Mouse (Mus musculus) neutrophil, adult 83 days (primary cell): ENCODE measurements around the gene Mrpl12. TPM values are rescaled to one million over a fixed set of nuclear protein-coding genes. Genes with fewer than 3 reads are reported as not detected.

ENCODE experiments used
- total RNA-seq, 2 experiments: library from RNA; stranded (reverse); gene quantifications; one replicate each; pipeline ENCODE4 v1.2.4; 2023

The Mrpl12 gene
- 10 to 100 TPM; 18.3 to 23.1 TPM for total RNA-seq

DNA sequence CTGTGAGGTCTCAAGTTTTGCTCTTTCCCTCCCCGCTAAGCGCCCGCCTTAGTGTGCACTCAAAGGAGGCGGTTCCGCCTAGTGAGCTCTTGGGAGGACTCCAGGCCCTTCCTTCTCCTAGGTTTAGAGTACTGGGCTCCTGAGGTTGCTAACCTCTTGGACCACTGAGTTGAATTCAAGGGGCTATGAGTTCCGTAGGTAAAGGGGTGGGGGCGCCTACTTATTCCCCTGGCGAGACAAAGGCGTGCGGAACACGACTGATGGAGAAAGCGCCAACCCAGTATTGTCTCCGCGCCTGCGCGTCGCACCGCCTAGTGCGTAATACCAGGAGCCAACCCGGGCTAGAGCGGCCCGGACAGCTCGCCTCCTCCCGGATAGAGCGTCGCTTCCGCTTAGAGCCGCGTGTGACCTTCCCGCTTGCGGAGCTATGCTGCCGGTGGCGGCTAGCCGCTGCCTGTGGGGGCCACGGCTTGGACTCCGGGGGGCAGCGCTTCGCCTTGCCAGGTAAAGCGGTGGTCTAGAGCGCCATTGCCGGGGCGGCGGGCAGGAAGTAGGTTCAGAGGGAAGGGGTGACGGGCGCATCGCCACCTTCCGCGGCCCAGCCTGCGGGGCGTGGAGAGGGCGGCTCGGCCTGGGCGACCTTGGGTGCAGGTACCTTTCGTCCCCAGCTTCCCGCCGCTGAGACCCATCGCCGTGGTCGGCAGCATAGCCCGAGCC, at the start of gene Mrpl12:
Mrpl12 (plus strand) TSS at position 349 of the 717 bp plus-strand sequence.

DNA sequence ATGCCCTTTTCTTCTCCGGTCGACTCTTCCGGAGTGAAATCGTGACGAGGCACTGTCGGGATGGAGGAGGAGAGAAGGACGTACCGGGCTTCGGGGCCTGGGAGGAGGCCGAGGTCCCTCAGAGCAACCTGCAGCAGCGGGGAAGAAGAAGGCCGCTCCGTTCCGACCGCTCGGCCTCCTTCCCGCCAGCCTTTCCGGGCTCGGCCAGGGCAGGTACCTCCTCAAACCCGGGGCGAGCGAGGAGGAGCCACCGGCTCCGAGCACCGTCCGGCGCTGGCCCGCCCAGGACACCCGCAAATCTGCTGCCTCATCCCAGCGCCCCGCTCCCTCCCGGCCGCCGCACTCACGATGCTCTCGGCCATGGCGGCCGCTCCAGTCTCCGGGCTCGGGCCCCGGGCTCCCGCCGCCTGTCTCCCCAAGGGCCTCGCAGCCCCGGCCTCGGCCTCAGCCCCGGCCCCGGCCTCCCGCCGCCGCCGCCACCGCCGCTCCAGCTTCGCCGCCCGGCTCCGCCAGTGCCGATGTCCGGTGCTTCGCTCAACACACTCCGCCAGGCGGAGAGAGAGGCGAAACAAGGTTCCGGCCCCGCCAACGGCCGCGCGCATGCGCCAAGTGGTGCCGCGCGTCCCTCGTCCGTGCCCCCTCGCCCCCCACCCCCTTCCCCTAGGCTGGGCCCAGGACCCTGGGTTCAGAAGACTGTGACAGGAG, 47.1 kb upstream of the Mrpl12 start, which contains the start of gene Nploc4:
Nploc4 (minus strand) TSS at position 557 of the 705 bp plus-strand sequence.

DNA sequence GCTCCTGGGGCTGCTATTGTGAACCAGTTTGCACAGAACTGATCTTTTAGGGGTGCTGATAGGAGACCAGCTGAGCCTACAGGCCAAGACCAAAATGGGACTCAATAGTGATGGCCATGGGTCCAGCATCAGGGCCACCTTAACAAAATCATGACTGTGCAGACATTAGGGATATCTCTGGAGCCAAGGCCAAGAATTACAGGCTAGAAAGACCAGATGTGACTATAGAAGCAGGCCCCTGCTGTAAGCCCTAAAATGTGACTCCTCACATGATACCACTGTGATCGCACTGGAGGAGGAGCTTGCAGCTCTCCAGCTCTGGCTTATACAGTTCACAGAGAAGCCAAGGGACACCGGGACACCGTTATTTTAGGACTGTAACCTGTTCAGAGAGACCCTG, 42.1 kb upstream of the Mrpl12 start, which contains the start of gene Tspan10:
Tspan10 (plus strand) TSS at position 301 of the 400 bp plus-strand sequence.

DNA sequence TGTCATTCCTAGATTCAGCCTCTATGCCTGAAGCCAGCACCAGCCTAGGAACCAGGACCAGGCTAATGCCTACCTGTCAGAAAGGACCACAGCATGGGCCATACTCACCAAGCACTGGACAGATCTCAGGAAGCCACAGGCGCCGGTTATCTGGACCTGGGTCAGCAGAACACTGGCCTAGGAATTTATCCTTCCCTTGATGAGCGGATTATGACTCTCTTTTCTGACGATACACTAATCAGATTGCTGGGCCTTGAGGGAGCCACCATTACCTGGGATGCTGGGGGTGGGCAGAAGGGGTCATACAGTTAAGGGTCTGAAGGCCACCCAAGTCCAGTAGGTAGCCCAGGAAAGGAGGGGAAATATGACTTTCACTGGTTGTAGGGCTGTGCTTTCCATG, 31.1 kb upstream of the Mrpl12 start, which contains the start of gene Pde6g:
Pde6g (minus strand) TSS at position 195 of the 400 bp plus-strand sequence.

DNA sequence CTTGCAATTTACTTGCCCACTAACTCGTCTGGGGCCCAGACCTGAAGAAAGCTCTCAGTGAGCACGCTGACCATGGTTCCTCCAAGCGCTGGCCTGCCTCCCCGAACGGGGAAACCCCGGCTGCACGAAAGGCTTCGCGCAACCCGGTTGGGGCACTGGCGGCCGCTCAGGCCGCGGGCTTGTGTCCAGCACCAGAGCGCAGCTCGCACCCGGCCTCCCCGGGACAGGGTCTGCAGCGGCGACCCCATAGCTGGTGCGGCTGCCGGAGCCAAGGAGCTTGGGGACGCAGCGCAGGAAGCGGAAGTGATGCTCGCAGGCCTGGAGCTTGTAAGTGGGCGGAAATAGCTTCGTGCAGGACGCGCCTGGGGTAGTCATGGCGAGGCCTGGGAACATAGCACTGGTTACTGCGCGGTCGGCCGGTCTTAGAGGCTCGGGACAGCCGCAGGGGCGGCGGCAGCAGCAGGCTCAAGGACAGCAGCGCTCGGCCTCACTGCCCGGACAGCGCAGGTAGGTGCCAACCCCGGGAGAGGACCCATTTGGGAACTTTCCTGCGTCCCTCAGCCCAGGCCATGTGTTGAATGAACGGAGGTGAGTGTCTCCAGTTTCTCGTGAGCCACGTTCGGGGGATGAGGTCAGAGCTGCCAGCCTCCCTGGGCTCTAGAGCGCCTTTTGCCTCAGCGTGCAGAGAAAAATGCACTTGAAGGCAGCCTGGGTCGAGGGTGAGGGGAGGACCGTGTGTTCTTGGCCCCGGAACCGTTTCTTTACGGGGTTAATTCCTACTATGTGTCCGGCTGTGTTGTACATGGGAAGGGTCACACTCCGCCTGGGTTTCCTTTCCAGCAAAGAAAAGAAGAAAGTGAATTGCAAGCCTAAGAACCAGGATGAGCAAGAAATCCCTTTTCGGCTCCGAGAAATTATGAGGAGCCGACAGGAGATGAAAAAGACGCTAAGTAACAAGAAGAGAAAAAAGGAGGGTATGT, 26.4 kb upstream of the Mrpl12 start, which contains the start of the genes Oxld1 and Ccdc137:
Oxld1 (minus strand) TSS at position 297 of the 980 bp plus-strand sequence.
Ccdc137 (plus strand) TSS at position 344 of the 980 bp plus-strand sequence.

DNA sequence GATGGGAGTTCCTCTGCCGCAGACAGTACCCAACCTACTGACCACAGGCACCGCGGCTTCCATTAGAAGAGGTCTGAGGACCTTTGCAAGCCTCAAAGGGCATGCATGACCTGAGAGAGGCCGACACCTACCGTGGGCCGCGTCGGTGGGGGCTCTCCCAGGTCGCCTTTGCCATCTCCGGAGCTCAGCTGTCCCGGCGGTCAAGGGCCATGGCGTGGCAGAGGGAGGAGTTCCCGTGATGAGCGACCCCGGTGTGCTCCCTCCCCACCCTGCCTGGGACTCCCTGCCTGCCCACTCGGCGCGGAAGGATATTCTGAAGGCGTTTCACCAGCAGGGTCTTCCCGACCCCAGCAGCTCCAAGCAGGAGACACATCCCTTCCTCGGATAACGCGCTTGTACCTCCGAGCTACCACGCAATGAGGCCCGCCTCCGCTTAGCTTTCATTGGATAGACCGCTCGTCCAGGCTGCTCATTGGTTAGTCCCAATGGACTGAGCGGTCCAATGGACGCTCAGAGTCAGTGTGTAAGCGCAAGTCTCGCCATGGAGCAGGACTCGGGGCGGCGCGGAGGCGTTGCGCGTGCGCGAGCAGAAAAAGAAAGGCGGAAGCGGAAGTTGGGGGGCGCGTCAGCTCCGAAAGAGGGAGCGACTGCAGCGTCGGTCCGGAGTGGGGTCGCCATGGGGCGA, 17.2 kb upstream of the Mrpl12 start, which contains the start of gene Arl16:
Arl16 (minus strand) TSS at position 557 of the 685 bp plus-strand sequence.

DNA sequence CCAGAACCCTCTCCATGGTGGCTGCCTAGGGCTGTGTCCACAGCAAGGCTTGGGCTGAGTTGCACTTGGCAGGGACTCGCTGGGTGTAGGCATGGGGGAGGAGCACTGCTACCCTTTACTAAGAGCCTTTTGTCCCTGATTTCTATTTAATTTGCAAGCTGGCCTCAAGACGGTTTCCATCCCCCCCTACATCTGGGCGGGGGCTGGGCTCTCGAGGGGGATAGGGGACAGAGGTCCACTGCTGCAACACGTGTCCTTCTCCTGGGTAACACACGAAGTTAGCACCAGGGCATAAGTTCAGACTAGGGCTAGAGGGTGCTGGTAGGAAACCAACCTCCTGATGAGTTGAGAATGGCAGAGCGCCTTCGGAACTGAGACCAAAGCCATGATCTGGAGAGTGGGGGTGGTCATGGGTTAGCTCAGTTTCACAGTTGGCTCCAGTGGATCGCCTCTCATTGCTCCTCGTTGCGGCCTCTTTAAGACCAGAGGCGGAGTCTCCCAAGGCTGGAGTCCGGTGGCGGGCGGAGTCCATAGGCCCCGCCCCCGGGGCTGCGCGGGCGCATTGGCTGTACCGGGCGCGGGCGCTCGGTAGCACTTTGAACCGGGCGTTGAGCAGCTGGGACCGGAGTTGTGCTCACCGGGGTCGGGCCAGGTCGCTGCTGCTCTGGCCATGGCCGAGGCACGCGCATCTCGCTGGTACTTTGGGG, 7.1 kb downstream of the Mrpl12 start, which contains the start of gene Slc25a10:
Slc25a10 (plus strand) TSS at position 524 of the 707 bp plus-strand sequence.

DNA sequence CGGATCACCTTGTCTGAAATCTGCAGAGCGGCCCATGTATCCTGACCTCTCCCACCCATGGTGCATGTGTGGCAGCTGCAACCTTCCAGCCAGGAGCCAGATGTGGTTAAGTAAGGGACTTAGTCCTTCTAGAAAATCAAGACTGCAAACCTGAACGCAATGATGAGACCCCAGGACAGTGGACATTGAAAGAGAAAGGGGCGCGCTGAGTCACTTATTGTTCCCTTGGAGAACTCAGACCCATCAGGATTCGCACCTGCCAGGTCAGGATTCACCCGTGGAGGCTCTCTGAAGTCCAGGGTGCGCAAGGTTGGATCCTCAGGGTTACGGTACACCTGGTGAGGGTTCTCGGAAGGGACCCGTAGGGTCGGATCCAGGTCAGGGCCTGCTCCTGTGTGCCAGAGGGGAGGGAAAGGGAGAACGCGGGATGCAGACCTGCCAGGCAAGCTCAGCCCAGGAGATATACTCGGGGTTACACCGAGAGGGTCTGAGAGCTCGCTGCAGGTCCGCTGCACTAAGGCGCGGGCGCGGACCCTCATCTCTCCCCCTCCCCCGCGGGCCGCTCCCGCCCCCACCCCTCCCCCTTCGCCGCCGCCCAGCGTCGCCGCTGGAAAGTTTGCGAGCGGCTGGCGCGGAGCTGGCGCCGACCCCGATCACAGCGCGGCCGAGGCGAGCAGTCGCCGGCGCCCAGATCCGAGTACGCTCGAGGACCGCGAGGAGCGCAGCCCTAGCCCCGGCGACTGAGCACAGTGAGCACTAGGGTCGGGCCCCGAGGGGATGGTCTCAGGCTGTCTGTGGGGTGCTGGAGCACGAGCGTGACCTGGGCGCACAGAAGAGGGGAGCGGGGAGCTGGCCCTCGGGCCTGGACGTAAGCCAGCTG, 45.9 kb downstream of the Mrpl12 start, which contains the start of gene Gcgr:
Gcgr (plus strand) TSS at position 615 of the 880 bp plus-strand sequence.

Other genes starting within 250 kb of the Mrpl12 start
- 1,000 to 10,000 TPM; 3,735 to 3,853 TPM for gene Actg1, start 136.1 kb upstream of the Mrpl12 start, total RNA-seq
- under 1 TPM; 0.53 to 0.61 TPM for gene Fscn2, start 123.1 kb upstream of the Mrpl12 start, total RNA-seq
- gene Faap100, start 105.8 kb upstream of the Mrpl12 start, total RNA-seq = 10 to 100 TPM; 11.2 to 13.9 TPM
- gene Nploc4, start 46.9 kb upstream of the Mrpl12 start, total RNA-seq = 10 to 100 TPM; 48.6 to 50.6 TPM
- 1 to 10 TPM in 1 of 2 experiments, not detected in 1; 6.7 TPM for gene Tspan10, start 42.0 kb upstream of the Mrpl12 start, total RNA-seq
- gene Pde6g, start 31.1 kb upstream of the Mrpl12 start, total RNA-seq = not detected
- 1 to 10 TPM; 4.1 to 7.9 TPM for gene Oxld1, start 26.5 kb upstream of the Mrpl12 start, total RNA-seq
- 10 to 100 TPM; 12.4 to 14.5 TPM for gene Ccdc137, start 26.5 kb upstream of the Mrpl12 start, total RNA-seq
- 10 to 100 TPM in 1 of 2 experiments, 1 to 10 TPM in 1; 8.7 to 10.5 TPM for gene Arl16, start 17.0 kb upstream of the Mrpl12 start, total RNA-seq
- 10 to 100 TPM; 16.4 to 19.3 TPM for gene Slc25a10, start 7.2 kb downstream of the Mrpl12 start, total RNA-seq
- not detected for gene Gcgr, start 46.1 kb downstream of the Mrpl12 start, total RNA-seq
- gene Mcrip1, start 65.1 kb downstream of the Mrpl12 start, total RNA-seq = 10 to 100 TPM; 34.2 to 37.3 TPM
- gene Ppp1r27, start 66.5 kb downstream of the Mrpl12 start, total RNA-seq = under 1 TPM in 1 of 2 experiments, not detected in 1; 0.75 TPM
- gene P4hb, start 88.6 kb downstream of the Mrpl12 start, total RNA-seq = 100 to 1,000 TPM; 266 to 274 TPM
- 100 to 1,000 TPM; 361 to 393 TPM for gene Arhgdia, start 97.0 kb downstream of the Mrpl12 start, total RNA-seq
- 100 to 1,000 TPM; 143 to 147 TPM for gene Alyref, start 113.8 kb downstream of the Mrpl12 start, total RNA-seq
- 10 to 100 TPM; 49.3 to 52.8 TPM for gene Anapc11, start 113.8 kb downstream of the Mrpl12 start, total RNA-seq
- 1 to 10 TPM; 1.2 to 1.5 TPM for gene Npb, start 123.9 kb downstream of the Mrpl12 start, total RNA-seq
- gene Pcyt2, start 133.3 kb downstream of the Mrpl12 start, total RNA-seq = 10 to 100 TPM; 37.2 to 38.3 TPM
- gene Sirt7, start 140.6 kb downstream of the Mrpl12 start, total RNA-seq = 100 to 1,000 TPM; 119 to 120 TPM
- gene Mafg, start 149.0 kb downstream of the Mrpl12 start, total RNA-seq = 100 to 1,000 TPM; 107 to 135 TPM
- 1 to 10 TPM; 1.1 to 1.2 TPM for gene Pycr1, start 159.2 kb downstream of the Mrpl12 start, total RNA-seq
- gene Myadml2, start 163.5 kb downstream of the Mrpl12 start, total RNA-seq = not detected
- under 1 TPM in 1 of 2 experiments, not detected in 1; 0.39 TPM for gene Notum, start 176.6 kb downstream of the Mrpl12 start, total RNA-seq
- 10 to 100 TPM; 85.4 to 88.2 TPM for gene Aspscr1, start 188.4 kb downstream of the Mrpl12 start, total RNA-seq
- gene Cenpx, start 229.1 kb downstream of the Mrpl12 start, total RNA-seq = 10 to 100 TPM; 33.5 to 39.0 TPM
- 10 to 100 TPM; 12.8 to 17.1 TPM for gene Lrrc45, start 229.3 kb downstream of the Mrpl12 start, total RNA-seq
- under 1 TPM in 1 of 2 experiments, not detected in 1; 0.33 TPM for gene Rac3, start 236.9 kb downstream of the Mrpl12 start, total RNA-seq
- gene Dcxr, start 242.7 kb downstream of the Mrpl12 start, total RNA-seq = 1 to 10 TPM; 8.3 to 8.5 TPM
- gene Cbr2, start 247.5 kb downstream of the Mrpl12 start, total RNA-seq = 1 to 10 TPM; 7.3 to 9.0 TPM